Mouse (Mus musculus): ENCODE results near the gene Pcsk4.

- TF ChIP-seq CTCF (conservative IDR thresholded peaks at IDR 0.05; ENCODE audit: insufficient read depth, insufficient read length, low read depth, low read length) (no peak), POLR2A (IDR thresholded peaks at IDR 0.05; ENCODE audit: low read depth, low read length) (no peak)
Observed at GRCm38 (mm10) chr10:80329273-80330081, at the start of gene Pcsk4, which contains the start of gene Reep6.
